Mouse (Mus musculus) testis, adult 10 weeks (tissue): ENCODE data around the gene Gm12258. TPM values are rescaled to one million over a fixed set of nuclear protein-coding genes. Genes with fewer than 3 reads are reported as not detected.

Experiments used
- polyA plus RNA-seq: library from polyadenylated mRNA; stranded (reverse); fragments of 350-450 nt; fragmentation: Illumina TruSeq; extraction: RNeasy Lipid Tissue Mini Kit (QIAGEN cat#74804); gene quantifications from one replicate; pipeline ENCODE4 v1.2.3, GENCODE M21; 2014; ENCODE audit warnings: low read depth, low replicate concordance

The Gm12258 gene
- polyA plus RNA-seq = 3.4 TPM

GRCm38 (mm10) chr11:58846919-58847461 lies at the start of gene Gm12258:
Gm12258 (plus strand) TSS chr11:58847158.

DNA sequence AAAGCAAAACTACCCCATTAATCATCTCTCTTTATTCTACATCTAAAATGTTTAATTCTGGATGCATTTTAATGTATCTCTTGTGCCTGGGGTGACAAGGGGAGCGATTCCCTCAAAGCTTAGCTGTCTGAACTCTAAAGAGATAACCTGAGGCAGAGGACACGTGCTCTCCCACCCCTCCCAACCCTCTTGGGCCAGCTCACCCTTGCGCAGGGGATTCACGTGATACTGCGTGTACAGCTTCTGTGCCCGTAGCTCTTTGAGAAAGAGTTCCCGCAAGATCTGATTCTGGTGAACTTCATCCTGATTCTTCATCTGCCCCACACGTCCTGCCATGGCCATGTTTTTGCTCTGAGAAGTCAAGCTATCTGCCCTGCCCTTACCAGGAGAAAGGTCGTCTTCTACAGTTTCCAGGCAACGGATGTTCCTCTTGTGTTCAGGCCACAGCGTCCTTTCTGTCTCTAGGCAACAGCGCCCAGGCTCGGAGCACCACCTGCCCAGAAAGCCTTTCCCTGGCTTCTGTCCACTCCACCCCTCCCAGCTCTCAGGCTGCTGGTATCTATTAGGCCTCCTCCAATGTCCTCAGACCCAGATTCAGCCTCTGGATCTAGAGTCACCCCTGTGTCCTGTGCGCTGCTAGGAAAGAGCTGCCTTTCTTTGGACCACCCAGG lies 45.3 kb upstream of the Gm12258 start, which contains the start of gene Fam183b:
Fam183b (minus strand) TSS at position 403 of the 671 bp plus-strand sequence.

GRCm38 (mm10) chr11:58814700-58815099 lies 32.3 kb upstream of the Gm12258 start, which contains the start of gene Olfr313:
Olfr313 (plus strand) TSS chr11:58815000.

DNA sequence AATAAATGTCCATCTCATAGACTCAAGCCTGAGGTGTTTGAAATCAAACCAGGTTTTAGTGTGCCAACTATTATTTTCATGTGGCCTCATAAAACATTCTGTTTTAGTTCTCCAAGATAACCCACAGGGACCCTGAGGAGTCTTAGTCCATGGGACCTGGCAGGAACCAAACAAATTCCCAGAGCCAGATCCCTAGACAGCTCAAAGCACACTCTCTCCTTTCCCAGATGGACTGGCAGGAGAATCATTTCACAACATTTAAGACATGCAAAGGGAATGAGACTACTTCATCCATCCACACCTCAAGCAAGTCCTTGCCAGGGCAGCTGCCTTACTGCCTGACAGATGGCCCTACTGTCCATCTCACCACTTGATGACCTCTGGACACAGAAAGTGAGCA lies 18.0 kb upstream of the Gm12258 start, which contains the start of gene Olfr312:
Olfr312 (plus strand) TSS at position 301 of the 400 bp plus-strand sequence.

GRCm38 (mm10) chr11:58838951-58839350 lies 8.0 kb upstream of the Gm12258 start, which contains the start of gene Olfr311:
Olfr311 (plus strand) TSS chr11:58839251.

GRCm38 (mm10) chr11:58867039-58867953 lies 20.3 kb downstream of the Gm12258 start, which contains the start of gene 2810021J22Rik:
2810021J22Rik (plus strand) TSS chr11:58867216.

GRCm38 (mm10) chr11:58903511-58904409 lies 56.8 kb downstream of the Gm12258 start, which contains the start of gene Zfp39:
Zfp39 (minus strand) TSS chr11:58904225.

Other genes with a start within 250 kb of the Gm12258 start
- gene 2210407C18Rik, start 231.1 kb upstream of the Gm12258 start, polyA plus RNA-seq = 0.35 TPM
- 0.49 TPM for gene Olfr323, start 216.7 kb upstream of the Gm12258 start, polyA plus RNA-seq
- gene Trim58, start 206.7 kb upstream of the Gm12258 start, polyA plus RNA-seq = not detected
- gene Olfr322, start 188.4 kb upstream of the Gm12258 start, polyA plus RNA-seq = not detected
- not detected for gene Olfr320, start 166.1 kb upstream of the Gm12258 start, polyA plus RNA-seq
- gene Olfr319, start 148.0 kb upstream of the Gm12258 start, polyA plus RNA-seq = not detected
- gene Olfr318, start 123.1 kb upstream of the Gm12258 start, polyA plus RNA-seq = not detected
- 0.21 TPM for gene Olfr317, start 107.9 kb upstream of the Gm12258 start, polyA plus RNA-seq
- 1.7 TPM for gene Olfr316, start 94.4 kb upstream of the Gm12258 start, polyA plus RNA-seq
- not detected for gene Olfr315, start 74.0 kb upstream of the Gm12258 start, polyA plus RNA-seq
- not detected for gene Olfr314, start 64.2 kb upstream of the Gm12258 start, polyA plus RNA-seq
- 197 TPM for gene Fam183b, start 45.2 kb upstream of the Gm12258 start, polyA plus RNA-seq
- not detected for gene Olfr313, start 32.2 kb upstream of the Gm12258 start, polyA plus RNA-seq
- gene Olfr312, start 17.9 kb upstream of the Gm12258 start, polyA plus RNA-seq = 0.06 TPM
- gene Olfr311, start 7.9 kb upstream of the Gm12258 start, polyA plus RNA-seq = not detected
- 7.0 TPM for gene 2810021J22Rik, start 20.1 kb downstream of the Gm12258 start, polyA plus RNA-seq
- gene Zfp39, start 57.1 kb downstream of the Gm12258 start, polyA plus RNA-seq = 121 TPM
- 11.0 TPM for gene Btnl10, start 70.8 kb downstream of the Gm12258 start, polyA plus RNA-seq
- 20.1 TPM for gene Rnf187, start 91.8 kb downstream of the Gm12258 start, polyA plus RNA-seq
- gene Hist3h2ba, start 101.8 kb downstream of the Gm12258 start, polyA plus RNA-seq = not detected
- gene Hist3h2a, start 107.5 kb downstream of the Gm12258 start, polyA plus RNA-seq = 8.3 TPM
- gene Trim17, start 107.5 kb downstream of the Gm12258 start, polyA plus RNA-seq = 32.5 TPM
- gene Trim11, start 130.9 kb downstream of the Gm12258 start, polyA plus RNA-seq = 6.4 TPM